In the genomic region with DNA sequence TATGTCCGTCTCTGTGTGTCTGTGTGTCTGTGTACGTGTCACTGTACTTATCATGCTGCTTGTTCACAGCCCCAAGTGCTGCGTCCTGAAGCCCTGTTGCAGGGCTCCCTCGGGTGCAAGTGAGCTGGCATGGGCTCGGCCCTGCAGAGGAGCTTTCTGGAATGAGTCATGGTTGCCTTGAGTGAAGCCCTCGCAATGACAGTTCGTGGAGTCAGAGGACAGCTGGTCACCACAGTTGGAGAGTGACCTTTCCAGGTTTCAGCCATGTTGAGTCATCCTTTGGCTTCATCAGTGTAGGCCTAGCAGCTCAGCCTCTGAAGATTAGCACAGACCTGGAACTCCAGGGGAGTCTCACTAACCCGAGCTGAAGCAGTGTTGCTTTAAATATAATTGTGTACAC, we compare ENCODE assay signal across 16 mouse cellular contexts. TPM values are rescaled to one million over a fixed set of nuclear protein-coding genes. Genes with fewer than 3 reads are reported as not detected.
DNase-seq lines count a peak whose midpoint lies in the region; TF ChIP-seq lines count a peak whose summit lies in the region.
"Had no signal": no experiment of that assay in that cellular context is flagged by ENCODE, and none has a peak within 500 bp of the region (broad histone marks: within the 10 kb centered on the region; RNA-seq: fewer than 3 reads in every experiment).

No protein-coding gene starts in this region.

- no peak overlapping the region for H3K27ac ChIP-seq in left cerebral cortex, adult 2 months
- H3K27ac ChIP-seq: heart, embryonic 10.5 days; hindbrain, embryonic 10.5 days; liver, embryonic 14.5 days; midbrain, embryonic 13.5 days; neural tube, embryonic 13.5 days had no signal

- intact Hi-C loops in left cerebral cortex, postnatal 4 days (cut with DNase I) = no loop called here
- intact Hi-C loops in left cerebral cortex, adult 2 months (cut with DNase I) = loop anchor here (2.0 to 10.0 kb wide), 3 partner anchors 521 to 1051 kb away; no protein-coding TSS in a partner anchor

- TF ChIP-seq CTCF in left cerebral cortex, adult 2 months (IDR thresholded peaks at IDR 0.05) = no peak

- peak; percentile 21 for DNase-seq in left cerebral cortex, postnatal 4 days
- DNase-seq in left cerebral cortex, adult 2 months (ENCODE audit: extremely low spot score in 1 of 2, low spot score in 2 of 2) = no peak
- peak; percentile 65 for DNase-seq in adrenal gland, postnatal 25 days
- peak; percentile 69 to 83 for DNase-seq in cerebellum, postnatal 14 days
- no peak for DNase-seq in urinary bladder, postnatal 10 days (ENCODE audit: low spot score)
- no peak for DNase-seq in left cerebral cortex, adult 11 months (ENCODE audit: low spot score)
- DNase-seq in B cell, adult 2 months = no peak
- DNase-seq in thymus, postnatal 14 days = no peak
- DNase-seq: embryo, embryonic 11 days; kidney, adult 18-20 months; lung, postnatal 36 days had no signal

- no peak overlapping the region for H3K4me3 ChIP-seq in left cerebral cortex, adult 2 months
- H3K4me3 ChIP-seq: heart, embryonic 10.5 days; hindbrain, embryonic 10.5 days; midbrain, embryonic 13.5 days; neural tube, embryonic 13.5 days had no signal

RNA-seq across cellular contexts. Expression of gene Kcna5, which starts 59.7 kb away (rescaled TPM):
- total RNA-seq in left cerebral cortex, postnatal 4 days (2021) = 1 to 10 TPM; 1.3 to 1.9 TPM
- total RNA-seq in left cerebral cortex, adult 2 months (2021) = 1 to 10 TPM; 4.2 to 5.6 TPM
- 1.7 and 3.5 TPM in 2 replicates for total RNA-seq in adrenal gland, postnatal 25 days (2021)

Comparison
In these comparisons a context has a peak if more than half of its experiments do, and no peak if none do; other contexts are left out.
1. DNase-seq: peak in left cerebral cortex, postnatal 4 days (single experiment), adrenal gland, postnatal 25 days (single experiment) and cerebellum, postnatal 14 days (2 of 2); none in left cerebral cortex, adult 2 months (0 of 2), urinary bladder, postnatal 10 days (single experiment), left cerebral cortex, adult 11 months (single experiment), B cell, adult 2 months (0 of 2) and thymus, postnatal 14 days (single experiment).